Mouse (Mus musculus): ENCODE measurements around the gene Col24a1. TPM values are rescaled to one million over a fixed set of nuclear protein-coding genes. Genes with fewer than 3 reads are reported as not detected.

The Col24a1 gene
- polyA plus RNA-seq, 1 experiment from 2014 or later, result 0.62 TPM

- no peak; the same call in 1 of the 2 replicates for ATAC-seq (ENCODE audit: low FRiP score)
- Histone ChIP-seq H3K4me2 (no peak overlapping the region), H3K27me3 (no peaks in the 10 kb centered on the region), H3K4me3 (no peak overlapping the region), H3K4me1 (replicated peaks) (no peaks in the 10 kb centered on the region), H3K27ac (no peak overlapping the region), H3K9me3 (no peaks in the 10 kb centered on the region), H3K36me3 (peaks cover 57% of the 10 kb centered on the region), H3K9ac (no peak overlapping the region)
- WGBS, result 68% methylated on average over 3 of the region's 3 CpGs
These were observed 291.4 kb downstream of the Col24a1 start for GRCm38 (mm10) chr3:145583522-145584200.

- WGBS, result 97% methylated on average over 4 of the region's 4 CpGs
- Histone ChIP-seq H3K9ac (no peak overlapping the region), H3K36me3 (peaks cover 63% of the 10 kb centered on the region), H3K4me1 (replicated peaks) (no peaks in the 10 kb centered on the region), H3K4me2 (no peak overlapping the region), H3K9me3 (no peaks in the 10 kb centered on the region), H3K4me3 (no peak overlapping the region), H3K27me3 (no peaks in the 10 kb centered on the region), H3K27ac (no peak overlapping the region)
- no peak for ATAC-seq (ENCODE audit: low FRiP score)
These were observed 298.3 kb downstream of the Col24a1 start for GRCm38 (mm10) chr3:145590562-145590961.

- Histone ChIP-seq H3K27me3 (no peaks in the 10 kb centered on the region), H3K4me3 (no peak overlapping the region), H3K4me1 (replicated peaks) (no peaks in the 10 kb centered on the region), H3K27ac (no peak overlapping the region), H3K4me2 (no peak overlapping the region), H3K9me3 (no peaks in the 10 kb centered on the region), H3K9ac (no peak overlapping the region), H3K36me3 (peaks cover 56% of the 10 kb centered on the region)
- 94% methylated on average over 6 of the region's 6 CpGs for WGBS
- ATAC-seq (ENCODE audit: low FRiP score), result no peak
These were observed 299.7 kb downstream of the Col24a1 start for GRCm38 (mm10) chr3:145591841-145592542.

DNA sequence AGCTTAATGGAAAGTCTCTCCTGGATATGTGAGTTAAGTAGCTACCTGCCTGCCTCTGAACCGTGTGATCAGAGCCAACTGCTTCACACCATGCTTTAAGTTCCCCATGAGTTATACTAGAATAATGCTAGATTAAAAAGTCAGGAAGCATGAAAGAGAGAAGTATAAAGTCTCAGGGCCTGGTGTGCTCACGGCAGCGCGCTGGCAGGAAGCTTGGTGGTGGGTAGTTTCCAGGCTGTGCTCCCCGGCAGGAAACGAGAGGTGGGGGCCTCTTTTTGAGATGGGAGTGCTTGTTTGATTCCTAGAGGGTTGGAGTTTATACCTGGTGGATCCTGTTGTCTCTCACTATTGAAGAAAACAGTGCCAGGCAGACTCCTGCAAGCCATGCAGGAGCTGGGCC is 303.1 kb downstream of the Col24a1 start:
- H3K36me3 ChIP-seq, result peaks cover 76% of the 10 kb centered on the region
- no peaks in the 10 kb centered on the region for H3K9me3 ChIP-seq
- H3K27ac ChIP-seq, result no peak overlapping the region
- WGBS, result 94% methylated on average over 6 of the region's 6 CpGs
- H3K4me2 ChIP-seq, result no peak overlapping the region
- ATAC-seq (ENCODE audit: low FRiP score), result no peak
- H3K27me3 ChIP-seq, result no peaks in the 10 kb centered on the region
- H3K4me1 ChIP-seq (replicated peaks), result no peaks in the 10 kb centered on the region
- no peak overlapping the region for H3K9ac ChIP-seq
- H3K4me3 ChIP-seq, result no peak overlapping the region

DNA sequence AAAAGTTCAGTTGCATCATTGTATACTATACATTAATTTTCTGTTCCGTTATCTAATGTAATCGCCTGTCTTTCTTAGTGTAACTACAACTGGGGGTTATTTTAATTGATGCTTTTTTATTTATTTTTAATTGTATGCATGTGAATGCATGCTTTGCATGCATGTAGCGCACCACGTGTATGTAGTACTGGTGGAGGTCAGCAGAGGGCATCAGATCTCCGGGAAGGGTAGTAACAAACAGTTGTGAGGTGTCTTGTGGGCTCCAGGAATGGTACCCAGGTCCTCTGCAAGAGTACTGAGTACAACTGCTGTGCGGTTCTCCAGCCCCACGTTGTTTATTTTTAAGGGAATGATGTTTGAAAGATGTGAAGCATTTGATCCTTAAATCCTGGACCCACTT is 306.8 kb downstream of the Col24a1 start:
- 96% methylated on average over 7 of the region's 7 CpGs for WGBS

GRCm38 (mm10) chr3:145600801-145601200 is 308.5 kb downstream of the Col24a1 start:
- no peak for ATAC-seq (ENCODE audit: low FRiP score)
- no peak overlapping the region for H3K4me2 ChIP-seq
- no peak overlapping the region for H3K27ac ChIP-seq
- no peak overlapping the region for H3K4me3 ChIP-seq
- H3K9me3 ChIP-seq, result no peaks in the 10 kb centered on the region
- peaks cover 14% of the 10 kb centered on the region for H3K4me1 ChIP-seq (replicated peaks)
- no peak overlapping the region for H3K9ac ChIP-seq
- peaks cover 75% of the 10 kb centered on the region for H3K36me3 ChIP-seq
- WGBS, result 98% methylated on average over 6 of the region's 6 CpGs
- no peaks in the 10 kb centered on the region for H3K27me3 ChIP-seq

More for the DNA sequence above, 306.8 kb downstream of the Col24a1 start:
- Histone ChIP-seq H3K4me1 (replicated peaks) (peaks cover 14% of the 10 kb centered on the region), H3K36me3 (peaks cover 74% of the 10 kb centered on the region), H3K9ac (no peak overlapping the region), H3K4me2 (no peak overlapping the region), H3K4me3 (no peak overlapping the region), H3K9me3 (no peaks in the 10 kb centered on the region), H3K27ac (no peak overlapping the region), H3K27me3 (no peaks in the 10 kb centered on the region)
- ATAC-seq (ENCODE audit: low FRiP score), result no peak

DNA sequence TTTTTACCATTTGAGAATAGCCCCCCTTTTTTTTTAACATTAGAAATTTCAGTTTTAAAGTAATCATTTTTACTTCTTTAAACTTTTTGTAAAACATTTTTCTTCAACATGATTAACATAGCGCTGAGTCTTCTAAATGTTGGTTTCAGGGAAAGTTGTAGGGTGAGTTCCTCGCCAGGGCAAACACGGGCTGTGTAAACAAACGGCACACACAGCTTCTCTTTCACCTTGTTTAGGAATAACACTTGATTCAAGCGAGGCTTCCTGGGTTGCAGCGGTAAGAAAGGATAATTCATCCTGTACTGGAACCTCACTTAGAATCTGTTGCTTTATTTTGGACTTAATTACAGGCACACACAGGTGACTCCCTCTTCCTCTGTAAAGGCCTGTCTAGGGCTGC is 309.1 kb downstream of the Col24a1 start:
- Histone ChIP-seq H3K27me3 (no peaks in the 10 kb centered on the region), H3K9me3 (no peaks in the 10 kb centered on the region), H3K36me3 (peaks cover 72% of the 10 kb centered on the region), H3K4me2 (no peak overlapping the region), H3K27ac (no peak overlapping the region), H3K4me1 (replicated peaks) (peaks cover 14% of the 10 kb centered on the region), H3K9ac (no peak overlapping the region), H3K4me3 (no peak overlapping the region)
- WGBS, result 83% methylated on average over 6 of the region's 6 CpGs
- no peak for ATAC-seq (ENCODE audit: low FRiP score)

Other genes with a start within 250 kb of the Col24a1 start
- gene Clca2, start 193.0 kb upstream of the Col24a1 start, polyA plus RNA-seq (2015; fragmentation: Nextera tagmentation; extraction: Ambion mirVana), result 0.09 and 0.10 TPM in 2 replicates
- gene Odf2l, start 173.9 kb upstream of the Col24a1 start, polyA plus RNA-seq (2015; fragmentation: Nextera tagmentation; extraction: Ambion mirVana), result 17.1 and 17.9 TPM in 2 replicates

Measured in hindbrain, embryonic 13.5 days (tissue).